Mouse (Mus musculus): Measurements from ENCODE around the gene Chdh. TPM values are rescaled to one million over a fixed set of nuclear protein-coding genes. Genes with fewer than 3 reads are reported as not detected.

The Chdh gene
- polyA plus RNA-seq, 1 experiment: 2.2 TPM

DNA sequence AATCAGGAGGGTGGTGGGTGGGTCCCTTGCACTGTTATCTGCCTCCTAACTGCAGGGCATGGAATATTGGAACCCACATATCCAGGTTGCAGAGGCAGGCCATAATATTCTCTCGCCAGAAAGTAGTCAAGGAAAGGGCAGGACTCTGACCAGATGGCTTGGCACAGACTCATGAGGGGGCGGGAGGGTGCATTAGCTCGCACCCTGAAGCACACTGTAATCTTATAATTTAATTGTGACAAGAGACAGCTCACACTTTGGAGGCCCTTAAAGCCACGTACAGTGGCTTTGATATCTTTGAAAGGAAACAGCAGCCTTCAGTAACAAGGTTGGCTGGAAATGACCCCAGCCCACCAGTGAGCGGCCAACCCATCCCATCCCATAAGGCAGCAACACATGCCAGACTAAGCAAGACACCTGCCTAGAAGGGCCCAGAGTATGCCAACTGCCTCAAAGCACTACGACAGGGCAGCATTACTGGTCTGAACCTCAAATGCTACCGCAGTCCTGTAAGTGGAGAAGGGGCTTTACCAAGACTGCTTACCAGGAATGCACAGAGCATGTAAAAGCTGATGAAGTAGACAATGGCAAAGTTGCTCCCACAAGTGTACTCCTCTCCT, 66.6 kb downstream of the Chdh start:
- Histone ChIP-seq H3K27ac (ENCODE audit: insufficient read depth, low read length) (no peak overlapping the region), H3K4me1 (ENCODE audit: control insufficient read depth, insufficient read depth, low read length) (no peaks in the 10 kb centered on the region), H3K4me3 (ENCODE audit: insufficient read depth, low read length) (no peak overlapping the region)
- TF ChIP-seq POLR2A (IDR thresholded peaks at IDR 0.05; ENCODE audit: extremely low read depth, insufficient read depth, low read length) (no peak), CTCF (IDR thresholded peaks at IDR 0.05; ENCODE audit: extremely low read depth, insufficient read depth, low read length) (no peak)

- TF ChIP-seq POLR2A (IDR thresholded peaks at IDR 0.05; ENCODE audit: extremely low read depth, insufficient read depth, low read length) (no peak), CTCF (IDR thresholded peaks at IDR 0.05; ENCODE audit: extremely low read depth, insufficient read depth, low read length) (no peak)
- no peak overlapping the region for H3K27ac ChIP-seq (ENCODE audit: insufficient read depth, low read length)
- H3K4me3 ChIP-seq (ENCODE audit: insufficient read depth, low read length): no peak overlapping the region
- no peaks in the 10 kb centered on the region for H3K4me1 ChIP-seq (ENCODE audit: control insufficient read depth, insufficient read depth, low read length)
These were observed 69.4 kb downstream of the Chdh start for GRCm38 (mm10) chr14:30078115-30078808.

GRCm38 (mm10) chr14:30079729-30080128, 70.9 kb downstream of the Chdh start:
- TF ChIP-seq POLR2A (IDR thresholded peaks at IDR 0.05; ENCODE audit: extremely low read depth, insufficient read depth, low read length): no peak
- no peak for TF ChIP-seq CTCF (IDR thresholded peaks at IDR 0.05; ENCODE audit: extremely low read depth, insufficient read depth, low read length)
- no peak overlapping the region for H3K27ac ChIP-seq (ENCODE audit: insufficient read depth, low read length)
- no peaks in the 10 kb centered on the region for H3K4me1 ChIP-seq (ENCODE audit: control insufficient read depth, insufficient read depth, low read length)
- no peak overlapping the region for H3K4me3 ChIP-seq (ENCODE audit: insufficient read depth, low read length)

Other genes with a start within 250 kb of the Chdh start
- gene Selenok, start 40.7 kb upstream of the Chdh start, polyA plus RNA-seq (2012; rRNA removed): 184 and 206 TPM in 2 replicates
- gene Actr8, start 30.7 kb upstream of the Chdh start, polyA plus RNA-seq (2012; rRNA removed): 57.6 and 72.9 TPM in 2 replicates
- gene Il17rb, start 127 bp upstream of the Chdh start, polyA plus RNA-seq (2012; rRNA removed): 1.7 and 1.8 TPM in 2 replicates